Mouse (Mus musculus): ENCODE measurements at regions not wholly inside any gene's neighbourhood (a gene's known extent, or its start where the extent isn't known, plus 50 kb on each side); places are given as distances from the start of the nearest gene placed in this dataset.
A peak's percentile ranks its signal among the peaks of the same experiment; 100 is the strongest.

- no peak for ATAC-seq (ENCODE audit: low TSS enrichment)
Observed at GRCm38 (mm10) chr13:73158016-73158415, 102.3 kb upstream of the Irx4 start.

- no peak for ATAC-seq (ENCODE audit: low TSS enrichment)
Observed at GRCm38 (mm10) chr13:73159454-73159853, 100.8 kb upstream of the Irx4 start.

- peak; percentile 80 for ATAC-seq (ENCODE audit: low TSS enrichment)
Observed at GRCm38 (mm10) chr13:73159865-73160264, 100.4 kb upstream of the Irx4 start.

GRCm38 (mm10) chr13:73160289-73160688 lies 100.0 kb upstream of the Irx4 start:
- ATAC-seq (ENCODE audit: low TSS enrichment) = peak; percentile 96

GRCm38 (mm10) chr13:73170301-73170700 lies 90.0 kb upstream of the Irx4 start:
- ATAC-seq (ENCODE audit: low TSS enrichment) = no peak

GRCm38 (mm10) chr13:73207931-73208448 lies 52.3 kb upstream of the Irx4 start:
- no peak for ATAC-seq (ENCODE audit: low TSS enrichment)

Data from frontal cortex, adult (tissue).